Mouse (Mus musculus) layer of hippocampus, postnatal 36 days (tissue): ENCODE measurements at regions not wholly inside any gene's neighbourhood (a gene's known extent, or its start where the extent isn't known, plus 50 kb on each side); places are given as distances from the start of the nearest gene placed in this dataset.

Experiments
- DNase-seq, 2 experiments: peaks; one replicate each; pipeline ENCODE4 v3.0.0; 2022

- DNase-seq = no peak
These were observed 85.3 kb downstream of the Tfap2a start for GRCm38 (mm10) chr13:40652916-40653315.

DNA sequence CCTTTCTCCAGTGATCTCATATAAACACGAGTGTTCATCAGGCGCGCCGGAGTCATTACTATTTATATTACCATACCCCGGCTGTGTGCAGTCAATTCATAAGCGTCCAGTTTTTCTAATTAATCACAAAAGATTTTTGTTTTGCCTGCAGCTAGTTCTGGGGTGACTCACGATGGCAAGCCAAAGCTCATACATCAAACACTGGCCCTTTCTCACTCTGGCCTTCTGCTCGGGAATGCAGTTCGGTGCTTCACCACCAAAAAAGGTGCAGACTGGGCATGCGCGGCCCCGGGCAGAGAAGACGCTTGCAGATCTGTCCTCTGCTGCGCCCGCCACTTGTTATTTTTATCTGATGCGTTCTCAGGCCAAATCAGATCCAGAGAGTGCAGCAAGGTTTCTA is 87.1 kb downstream of the Tfap2a start:
- peak; percentile 83 to 84 for DNase-seq

DNA sequence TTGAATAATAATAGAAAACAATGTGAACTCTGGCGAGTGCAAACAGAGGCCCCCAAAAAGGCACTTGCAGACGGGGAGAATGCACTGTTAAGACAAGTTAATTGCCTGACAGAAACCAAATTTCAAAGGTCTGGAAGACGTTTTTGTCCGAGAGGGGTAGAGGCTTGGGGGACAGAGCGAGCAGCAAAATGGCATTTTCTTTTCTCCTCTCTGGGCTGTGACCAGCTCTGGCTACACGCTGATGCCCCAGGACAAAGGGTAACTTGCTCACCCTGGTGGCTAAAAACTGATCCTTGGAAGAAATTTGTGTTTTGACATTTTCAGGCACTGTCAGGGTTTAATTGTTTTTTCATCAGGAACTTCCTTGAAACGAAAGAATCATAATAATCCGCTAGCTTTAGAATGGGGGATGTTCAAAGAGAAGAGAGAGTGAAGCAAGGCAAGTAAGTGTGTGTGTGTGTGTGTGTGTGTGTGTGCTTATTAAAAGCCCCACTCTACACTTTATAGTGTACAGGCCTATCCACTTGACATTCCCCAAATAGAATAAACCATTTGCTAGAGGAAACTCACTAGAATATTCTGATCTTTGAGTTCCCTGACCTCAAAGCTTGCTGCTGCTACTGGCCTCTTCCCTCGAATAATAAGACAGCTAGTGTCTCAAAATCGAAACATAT is 88.0 kb downstream of the Tfap2a start:
- no peak for DNase-seq

- DNase-seq = no peak
These were observed 88.8 kb downstream of the Tfap2a start for GRCm38 (mm10) chr13:40649096-40650035.

- DNase-seq = no peak
These were observed 92.0 kb downstream of the Tfap2a start for GRCm38 (mm10) chr13:40646131-40646530.

- DNase-seq = no peak
These were observed 92.5 kb downstream of the Tfap2a start for GRCm38 (mm10) chr13:40645646-40646045.

DNA sequence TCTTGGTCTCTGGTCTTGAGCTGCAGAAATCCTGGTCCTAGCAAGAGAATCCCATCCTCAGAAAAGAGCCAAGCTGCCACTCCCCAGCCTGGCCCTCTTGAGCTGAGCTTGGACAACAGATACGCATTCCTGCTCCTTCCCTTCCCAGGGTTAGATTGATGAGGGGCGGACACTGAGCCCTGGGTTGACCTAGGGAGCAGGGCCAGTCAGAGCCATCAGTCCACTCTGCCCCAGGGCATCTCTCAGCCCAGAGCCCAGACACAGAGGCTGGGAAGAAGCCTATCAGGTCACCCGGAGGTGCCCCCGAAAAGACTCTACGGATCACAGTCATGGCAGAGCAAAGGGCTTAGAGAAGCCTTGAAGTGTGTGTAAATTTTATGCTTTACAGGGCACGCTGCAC is 95.2 kb downstream of the Tfap2a start:
- no peak for DNase-seq

DNA sequence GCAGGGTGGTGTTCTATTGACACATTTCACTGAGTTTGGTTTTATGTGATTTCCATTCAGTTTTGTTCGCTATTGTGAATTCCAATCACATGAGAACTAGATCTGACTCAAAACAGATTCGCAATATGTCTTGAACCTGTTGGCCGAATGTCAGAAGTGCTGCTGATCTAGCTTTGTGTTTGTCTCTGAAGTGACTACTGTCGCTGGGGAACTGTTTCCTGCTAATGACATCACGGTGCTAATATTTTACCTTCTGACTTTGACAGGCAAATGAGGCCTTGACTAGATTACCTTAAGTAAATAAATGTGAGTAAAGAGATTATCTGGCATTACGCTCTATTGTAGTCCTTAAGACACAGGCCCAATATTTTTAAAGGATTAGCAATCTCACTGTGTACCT is 100.9 kb downstream of the Tfap2a start:
- no peak for DNase-seq

DNA sequence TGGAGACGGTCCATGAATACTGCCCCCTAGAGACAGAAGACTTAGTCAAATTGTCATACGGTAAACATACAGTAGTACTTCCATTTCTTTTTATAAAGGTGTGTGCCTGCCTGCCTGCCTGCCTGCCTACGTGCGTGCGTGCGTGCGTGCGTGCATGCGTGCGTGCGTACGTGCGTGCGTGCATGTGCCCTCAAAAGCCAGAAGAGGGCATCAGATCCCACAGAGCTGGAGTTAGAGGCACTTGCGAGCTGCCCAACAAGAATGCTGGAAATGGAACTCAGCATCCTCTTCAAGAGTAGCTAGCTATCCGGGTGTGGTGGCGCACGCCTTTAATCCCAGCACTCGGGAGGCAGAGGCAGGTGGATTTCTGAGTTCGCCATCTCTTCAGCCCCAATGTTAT is 120.3 kb downstream of the Tfap2a start:
- no peak for DNase-seq

GRCm38 (mm10) chr13:40608526-40608925 is 129.7 kb downstream of the Tfap2a start:
- DNase-seq = no peak

GRCm38 (mm10) chr13:40606405-40607271 is 131.5 kb downstream of the Tfap2a start:
- DNase-seq = peak; percentile 40 to 55

DNA sequence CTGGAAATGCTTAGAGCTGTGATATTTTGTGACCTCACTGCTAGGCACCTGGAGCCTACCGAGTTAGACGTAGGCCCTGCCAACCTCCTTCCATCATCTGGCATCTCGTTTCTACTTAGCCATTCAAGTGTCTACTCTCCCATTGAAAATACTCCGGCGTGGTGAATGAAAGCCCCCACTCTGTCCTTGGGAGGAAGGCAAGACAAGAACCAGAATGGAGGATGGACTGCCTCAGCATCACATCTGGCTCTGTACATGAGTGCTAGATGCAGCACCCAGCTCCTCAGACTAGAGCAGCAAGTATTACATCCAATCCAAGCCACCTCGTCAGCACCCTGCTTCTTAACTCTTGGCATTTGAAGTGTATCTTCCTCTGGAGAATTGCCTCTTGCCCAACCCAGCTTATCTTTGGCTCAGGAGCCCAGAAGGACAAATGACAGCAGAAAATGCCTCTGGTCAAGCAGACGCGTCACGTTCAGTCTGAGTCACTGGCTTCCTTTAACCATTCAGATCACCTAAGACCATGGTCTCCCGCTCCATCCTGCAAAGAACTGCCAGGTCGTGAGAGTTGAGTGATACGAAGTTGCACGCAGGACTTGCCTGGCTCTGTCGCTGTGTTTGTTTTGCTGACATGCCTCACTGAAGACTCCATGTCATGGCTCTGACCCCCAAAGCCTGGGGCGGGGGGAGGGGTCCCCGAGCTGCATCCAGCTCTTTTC is 132.3 kb downstream of the Tfap2a start:
- DNase-seq = no peak

- no peak for DNase-seq
These were observed 163.0 kb downstream of the Tfap2a start for GRCm38 (mm10) chr13:40574981-40575745.

GRCm38 (mm10) chr13:40569461-40569860 is 168.7 kb downstream of the Tfap2a start:
- no peak for DNase-seq

- no peak for DNase-seq
These were observed 170.4 kb downstream of the Tfap2a start for GRCm38 (mm10) chr13:40567821-40568220.

GRCm38 (mm10) chr13:40564351-40564750 is 173.8 kb downstream of the Tfap2a start:
- DNase-seq = no peak

DNA sequence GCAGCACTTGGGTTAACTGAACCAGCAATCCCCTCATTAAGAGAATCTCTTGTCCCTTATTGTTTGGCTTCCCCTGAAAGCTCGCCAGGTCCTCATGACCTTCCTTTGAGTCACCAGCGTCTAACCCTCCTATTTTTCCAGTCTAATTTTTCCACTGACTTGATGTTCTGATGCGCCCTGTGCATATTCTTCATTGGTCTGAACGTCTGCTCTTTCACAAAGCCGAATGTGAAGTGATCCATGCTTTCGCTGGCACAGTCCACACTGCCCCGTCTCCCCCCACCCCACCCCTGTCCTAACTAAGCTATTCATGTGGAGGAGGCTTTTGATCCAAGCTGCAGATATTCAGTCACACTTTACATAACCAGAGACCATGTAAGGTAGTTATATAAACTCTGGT is 183.8 kb downstream of the Tfap2a start:
- no peak for DNase-seq

GRCm38 (mm10) chr13:40525501-40525900 is 164.3 kb upstream of the Ofcc1 start:
- no peak for DNase-seq

DNA sequence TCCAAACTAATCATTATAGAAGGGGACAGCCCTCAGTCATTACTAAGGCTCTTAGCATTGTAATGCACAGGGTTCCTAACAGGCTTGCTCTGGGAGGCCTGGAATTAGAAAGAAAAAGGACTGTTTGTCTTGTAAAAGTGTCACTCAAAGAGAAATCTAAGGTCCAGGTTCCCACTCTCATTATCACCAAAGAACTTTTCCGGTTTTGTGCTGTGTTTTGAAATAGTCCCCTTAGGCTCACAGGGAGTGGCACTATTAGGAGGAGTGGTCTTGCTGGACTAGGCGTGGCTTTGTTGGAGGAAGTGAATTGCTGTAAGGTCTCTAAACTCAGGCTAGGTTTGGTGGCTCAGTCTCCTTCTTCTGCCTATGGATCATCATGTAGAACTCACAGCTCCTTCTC is 161.9 kb upstream of the Ofcc1 start:
- DNase-seq = no peak

GRCm38 (mm10) chr13:40518180-40518579 is 156.9 kb upstream of the Ofcc1 start:
- no peak for DNase-seq

DNA sequence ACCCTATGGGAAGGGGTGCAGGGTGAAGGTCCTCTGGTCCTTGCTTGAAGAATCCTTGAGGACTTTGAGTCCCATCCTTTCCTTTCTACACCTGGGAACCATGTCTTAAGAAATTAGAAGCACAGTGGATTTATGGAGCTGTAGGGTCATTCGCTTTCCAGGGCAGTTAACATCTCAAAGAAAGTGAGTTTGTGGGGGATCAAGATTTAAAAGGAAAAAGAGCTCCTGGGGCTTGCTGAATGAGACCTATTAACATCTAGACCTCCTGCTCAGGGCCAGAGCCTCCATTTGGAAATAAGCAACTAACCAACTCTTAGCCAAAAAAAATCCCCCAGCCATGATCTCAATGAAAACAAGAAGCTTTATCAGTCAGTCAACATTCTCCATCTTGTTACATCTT is 148.0 kb upstream of the Ofcc1 start:
- no peak for DNase-seq
